18 mouse cellular contexts compared by ENCODE assay signal in genomic region chr1:165908806-165909205, GRCm38 (mm10).
"Had no signal": no experiment of that assay in that cellular context is flagged by ENCODE, and none has a peak within 500 bp of the region (broad histone marks: within the 10 kb centered on the region; RNA-seq: fewer than 3 reads in every experiment).

No protein-coding gene starts in this region.

- H3K9me3 ChIP-seq: kidney, embryonic 15.5 days; liver, embryonic 15.5 days; midbrain, embryonic 12.5 days; midbrain, embryonic 15.5 days; neural tube, embryonic 13.5 days had no signal

- H3K4me1 ChIP-seq: kidney, embryonic 15.5 days; liver, embryonic 15.5 days; midbrain, embryonic 15.5 days had no signal

- H3K27me3 ChIP-seq: kidney, embryonic 15.5 days; liver, embryonic 15.5 days; midbrain, embryonic 12.5 days; midbrain, embryonic 15.5 days; neural tube, embryonic 13.5 days had no signal

- H3K4me3 ChIP-seq: kidney, embryonic 15.5 days; left cerebral cortex, adult 2 months; liver, embryonic 15.5 days; midbrain, embryonic 12.5 days; midbrain, embryonic 15.5 days; myocyte; neural tube, embryonic 13.5 days had no signal

- H3K27ac ChIP-seq: kidney, embryonic 15.5 days; left cerebral cortex, adult 2 months; liver, embryonic 15.5 days; midbrain, embryonic 12.5 days; midbrain, embryonic 15.5 days; neural tube, embryonic 13.5 days had no signal

- ATAC-seq: midbrain, embryonic 15.5 days had no signal

- DNase-seq: kidney, adult 11 months; kidney, adult 8-10 months; kidney, postnatal 10 days; kidney, postnatal 36 days; layer of hippocampus, postnatal 36 days; lung, adult 2 months; lung, postnatal 14 days; lung, postnatal 4 days; retina, postnatal 1 day; thymus, adult 18-20 months; thymus, postnatal 36 days had no signal

- H3K4me2 ChIP-seq: kidney, embryonic 15.5 days; liver, embryonic 15.5 days; midbrain, embryonic 12.5 days; midbrain, embryonic 15.5 days; neural tube, embryonic 13.5 days had no signal

- H3K9ac ChIP-seq: kidney, embryonic 15.5 days; liver, embryonic 15.5 days; midbrain, embryonic 12.5 days; midbrain, embryonic 15.5 days; neural tube, embryonic 13.5 days had no signal
